Mouse (Mus musculus): ENCODE results near the gene Cttnbp2nl.

Cttnbp2nl gene

GRCm38 (mm10) chr3:105014908-105015307 lies 38.0 kb downstream of the Cttnbp2nl start:
- no peak for DNase-seq (ENCODE audit: low read depth)

- DNase-seq (ENCODE audit: low read depth): peak; percentile 49
These were observed 40.1 kb downstream of the Cttnbp2nl start for GRCm38 (mm10) chr3:105012696-105013313.

GRCm38 (mm10) chr3:105011883-105012282 lies 41.1 kb downstream of the Cttnbp2nl start:
- DNase-seq (ENCODE audit: low read depth): no peak

- no peak for DNase-seq (ENCODE audit: low read depth)
These were observed 42.1 kb downstream of the Cttnbp2nl start for GRCm38 (mm10) chr3:105010681-105011339.

GRCm38 (mm10) chr3:105008070-105008469 lies 44.9 kb downstream of the Cttnbp2nl start:
- DNase-seq (ENCODE audit: low read depth): no peak

- DNase-seq (ENCODE audit: low read depth): no peak
These were observed 46.8 kb downstream of the Cttnbp2nl start for GRCm38 (mm10) chr3:105006101-105006500.

GRCm38 (mm10) chr3:105005561-105006065 lies 47.3 kb downstream of the Cttnbp2nl start:
- no peak for DNase-seq (ENCODE audit: low read depth)

- DNase-seq (ENCODE audit: low read depth): no peak
These were observed 47.9 kb downstream of the Cttnbp2nl start for GRCm38 (mm10) chr3:105005011-105005410.

- no peak for DNase-seq (ENCODE audit: low read depth)
These were observed 48.9 kb downstream of the Cttnbp2nl start for GRCm38 (mm10) chr3:105003960-105004463.

GRCm38 (mm10) chr3:105001374-105001773 lies 51.6 kb downstream of the Cttnbp2nl start:
- no peak for DNase-seq (ENCODE audit: low read depth)

- DNase-seq (ENCODE audit: low read depth): peak; percentile 96
These were observed 52.4 kb downstream of the Cttnbp2nl start for GRCm38 (mm10) chr3:105000561-105000960.

GRCm38 (mm10) chr3:104997563-104997962 lies 55.4 kb downstream of the Cttnbp2nl start:
- no peak for DNase-seq (ENCODE audit: low read depth)

GRCm38 (mm10) chr3:104995707-104996106 lies 57.2 kb downstream of the Cttnbp2nl start:
- peak; percentile 14 for DNase-seq (ENCODE audit: low read depth)

GRCm38 (mm10) chr3:104994415-104994841 lies 58.5 kb downstream of the Cttnbp2nl start:
- DNase-seq (ENCODE audit: low read depth): peak; percentile 17

GRCm38 (mm10) chr3:104993800-104994199 lies 59.1 kb downstream of the Cttnbp2nl start:
- peak; percentile 95 for DNase-seq (ENCODE audit: low read depth)

GRCm38 (mm10) chr3:104992709-104993388 lies 60.1 kb downstream of the Cttnbp2nl start:
- DNase-seq (ENCODE audit: low read depth): peak; percentile 96

GRCm38 (mm10) chr3:104991703-104992102 lies 61.2 kb downstream of the Cttnbp2nl start:
- no peak for DNase-seq (ENCODE audit: low read depth)

GRCm38 (mm10) chr3:104987884-104988283 lies 65.1 kb downstream of the Cttnbp2nl start:
- no peak for DNase-seq (ENCODE audit: low read depth)

- DNase-seq (ENCODE audit: low read depth): no peak
These were observed 73.2 kb downstream of the Cttnbp2nl start for GRCm38 (mm10) chr3:104979735-104980134.

GRCm38 (mm10) chr3:104967548-104968300 lies 85.2 kb downstream of the Cttnbp2nl start:
- peak; percentile 95 for DNase-seq (ENCODE audit: low read depth)

GRCm38 (mm10) chr3:104965991-104966554 lies 86.9 kb downstream of the Cttnbp2nl start:
- no peak for DNase-seq (ENCODE audit: low read depth)
